Mouse (Mus musculus): ENCODE results near the gene Glipr1l1. TPM values are rescaled to one million over a fixed set of nuclear protein-coding genes. Genes with fewer than 3 reads are reported as not detected.
"Not testable (repeated sequence)": the region's sequence is repeated elsewhere in the genome, so short reads cannot be mapped to it uniquely, and the experiment has no call there.

Glipr1l1 gene
- polyA plus RNA-seq, 1 experiment, result not detected

DNA sequence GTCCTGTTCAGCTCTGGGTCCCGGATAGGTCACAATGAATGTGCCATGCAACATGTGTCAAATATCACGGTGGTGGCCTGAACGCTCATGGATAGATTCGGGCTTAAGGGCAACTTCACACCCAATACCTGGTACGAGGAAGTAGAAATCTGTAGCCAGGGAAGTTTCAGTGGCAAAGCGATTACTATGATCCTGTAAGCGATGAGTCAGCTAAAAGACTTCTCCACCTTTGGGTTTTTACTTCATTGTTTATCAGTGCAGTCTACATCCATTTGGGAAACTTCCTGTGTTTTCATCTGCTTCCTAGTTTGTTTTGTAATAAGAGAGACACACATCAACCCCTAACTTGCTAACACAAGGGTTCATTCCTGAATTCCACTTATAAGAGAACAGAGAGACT is 50.4 kb downstream of the Glipr1l1 start:
- Histone ChIP-seq H3K4me1 (ENCODE audit: control insufficient read depth, insufficient read depth, low read length) (no peaks in the 10 kb centered on the region), H3K27ac (ENCODE audit: insufficient read depth, low read depth, low read length) (no peak overlapping the region), H3K4me3 (ENCODE audit: insufficient read depth, low read depth, low read length) (no peak overlapping the region)
- TF ChIP-seq POLR2A (IDR thresholded peaks at IDR 0.05; ENCODE audit: insufficient read depth, low read depth, low read length) (no peak), CTCF (IDR thresholded peaks at IDR 0.05; ENCODE audit: insufficient read depth, low read depth, low read length) (no peak)
- WGBS, result 94% methylated on average over 7 of the region's 7 CpGs

DNA sequence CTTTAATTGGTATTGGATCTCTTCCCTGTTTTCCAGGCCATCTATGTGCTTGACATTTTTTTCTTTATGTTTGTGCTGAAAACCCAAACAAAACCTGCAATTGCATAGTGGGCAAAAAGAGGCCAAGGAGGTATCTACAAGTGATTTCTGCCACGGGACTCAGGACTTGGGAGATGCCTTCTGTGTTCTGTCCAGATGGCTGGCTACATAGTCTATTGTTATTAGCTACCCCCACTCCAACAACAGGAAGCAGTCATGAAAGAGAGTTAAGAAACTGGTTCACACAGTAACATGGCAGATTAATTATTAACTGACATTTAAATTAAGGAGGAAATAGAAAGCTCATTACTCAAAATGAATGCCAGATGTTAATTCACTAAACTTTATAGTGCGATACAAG is 65.1 kb downstream of the Glipr1l1 start:
- not testable (repeated sequence) for H3K4me3 ChIP-seq (ENCODE audit: insufficient read depth, low read depth, low read length); H3K4me1 ChIP-seq (ENCODE audit: control insufficient read depth, insufficient read depth, low read length); H3K27ac ChIP-seq (ENCODE audit: insufficient read depth, low read depth, low read length)
- WGBS, result 38% methylated on average over 2 of the region's 2 CpGs

DNA sequence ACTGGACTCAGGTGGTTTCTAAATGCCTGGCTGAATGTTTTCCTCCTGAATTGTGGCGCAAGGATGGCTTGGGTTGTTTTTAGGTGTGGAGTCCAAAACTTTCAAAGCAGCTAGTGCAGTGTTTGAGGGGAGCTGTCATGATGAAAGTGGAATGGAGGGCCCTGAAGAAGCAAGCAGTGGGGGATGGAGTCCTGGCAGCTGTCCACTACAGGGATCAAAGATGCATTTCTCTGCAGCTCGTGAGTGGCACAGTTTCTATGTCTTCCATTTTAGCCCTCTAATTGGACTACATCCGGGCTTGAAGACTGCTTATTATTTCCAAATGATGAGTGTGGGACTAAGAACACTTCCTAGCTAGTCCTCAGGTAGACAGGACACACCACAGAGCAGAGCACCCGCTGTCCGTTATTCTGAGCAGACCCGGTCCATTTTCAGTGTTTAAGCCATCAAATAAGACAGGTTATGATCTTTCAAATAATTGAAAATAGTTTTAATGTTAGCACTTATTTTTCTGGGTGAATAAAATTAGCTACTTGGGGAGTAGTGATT is 67.8 kb downstream of the Glipr1l1 start:
- H3K4me1 ChIP-seq (ENCODE audit: control insufficient read depth, insufficient read depth, low read length); H3K27ac ChIP-seq (ENCODE audit: insufficient read depth, low read depth, low read length); H3K4me3 ChIP-seq (ENCODE audit: insufficient read depth, low read depth, low read length): not testable (repeated sequence)
- 66% methylated on average over 6 of the region's 6 CpGs for WGBS

Other genes with a start within 250 kb of the Glipr1l1 start
- not detected in 2 replicates for gene Krr1, start 87.5 kb upstream of the Glipr1l1 start, polyA plus RNA-seq (2012; ENCODE audit: insufficient read depth, insufficient read length, low replicate concordance, missing spikeins)
- gene Glipr1, start 57.6 kb upstream of the Glipr1l1 start, polyA plus RNA-seq (2012; ENCODE audit: insufficient read depth, insufficient read length, low replicate concordance, missing spikeins), result not detected in 2 replicates
- gene Glipr1l2, start 23.2 kb downstream of the Glipr1l1 start, polyA plus RNA-seq (2012; ENCODE audit: insufficient read depth, insufficient read length, low replicate concordance, missing spikeins), result not detected in 2 replicates
- not detected in 2 replicates for gene Glipr1l3, start 100.1 kb downstream of the Glipr1l1 start, polyA plus RNA-seq (2012; ENCODE audit: insufficient read depth, insufficient read length, low replicate concordance, missing spikeins)
- gene Caps2, start 103.4 kb downstream of the Glipr1l1 start, polyA plus RNA-seq (2012; ENCODE audit: insufficient read depth, insufficient read length, low replicate concordance, missing spikeins), result not detected in 2 replicates
- not detected in 2 replicates for gene Kcnc2, start 210.9 kb downstream of the Glipr1l1 start, polyA plus RNA-seq (2012; ENCODE audit: insufficient read depth, insufficient read length, low replicate concordance, missing spikeins)

All from olfactory bulb, adult 2 months (tissue).